In genomic region chr4:48548393-48549045, GRCm38 (mm10) we compare ENCODE assay signal across 11 mouse cellular contexts. TPM values are rescaled to one million over a fixed set of nuclear protein-coding genes. Genes with fewer than 3 reads are reported as not detected.
DNase-seq lines count a peak whose midpoint lies in the region; ATAC-seq and TF ChIP-seq lines count a peak whose summit lies in the region.
"Had no signal": no experiment of that assay in that cellular context is flagged by ENCODE, and none has a peak within 500 bp of the region (broad histone marks: within the 10 kb centered on the region; RNA-seq: fewer than 3 reads in every experiment).

No protein-coding gene starts in this region.

- H3K27me3 ChIP-seq in forebrain, embryonic 13.5 days = no peaks in the 10 kb centered on the region
- H3K27me3 ChIP-seq in forebrain, embryonic 12.5 days = no peaks in the 10 kb centered on the region
- no peaks in the 10 kb centered on the region for H3K27me3 ChIP-seq in forebrain, embryonic 15.5 days
- no peaks in the 10 kb centered on the region for H3K27me3 ChIP-seq in limb, embryonic 14.5 days (ENCODE audit: control insufficient read depth, insufficient read depth, low read length)
- H3K27me3 ChIP-seq: heart, embryonic 15.5 days; stomach, embryonic 15.5 days had no signal

- H3K4me1 ChIP-seq in forebrain, embryonic 13.5 days = peaks cover 63% of the 10 kb centered on the region
- peaks cover 62% of the 10 kb centered on the region for H3K4me1 ChIP-seq in forebrain, embryonic 12.5 days
- H3K4me1 ChIP-seq in forebrain, embryonic 15.5 days = peaks cover 60% of the 10 kb centered on the region
- peaks cover 18% of the 10 kb centered on the region for H3K4me1 ChIP-seq in limb, embryonic 14.5 days (ENCODE audit: control insufficient read depth, insufficient read depth, low read length)

- peaks cover 22% of the 10 kb centered on the region for H3K36me3 ChIP-seq in forebrain, embryonic 13.5 days (ENCODE audit: poor library complexity, severe bottlenecking)
- H3K36me3 ChIP-seq in forebrain, embryonic 12.5 days (replicated peaks) = peaks cover 16% of the 10 kb centered on the region
- H3K36me3 ChIP-seq in forebrain, embryonic 15.5 days = peaks cover 14% of the 10 kb centered on the region
- H3K36me3 ChIP-seq in limb, embryonic 14.5 days (ENCODE audit: control insufficient read depth, insufficient read depth, low read length) = peaks cover 14% of the 10 kb centered on the region

- WGBS in forebrain, embryonic 13.5 days = 55% methylated on average over 6 of the region's 6 CpGs
- WGBS in forebrain, embryonic 12.5 days = 49% methylated on average over 6 of the region's 6 CpGs
- WGBS in forebrain, embryonic 15.5 days = 45% methylated on average over 6 of the region's 6 CpGs
- WGBS in limb, embryonic 14.5 days = 16% methylated on average over 6 of the region's 6 CpGs

- H3K4me3 ChIP-seq in forebrain, embryonic 13.5 days = no peak overlapping the region
- H3K4me3 ChIP-seq in forebrain, embryonic 12.5 days (replicated peaks) = no peak overlapping the region
- no peak overlapping the region for H3K4me3 ChIP-seq in forebrain, embryonic 15.5 days
- H3K4me3 ChIP-seq in limb, embryonic 14.5 days (replicated peaks; ENCODE audit: low read length) = no peak overlapping the region
- H3K4me3 ChIP-seq: heart, embryonic 15.5 days; stomach, embryonic 15.5 days had no signal

- H3K4me2 ChIP-seq in forebrain, embryonic 13.5 days = no peak overlapping the region; the same call in 1 of the 2 replicates
- no peak overlapping the region for H3K4me2 ChIP-seq in forebrain, embryonic 12.5 days
- no peak overlapping the region for H3K4me2 ChIP-seq in forebrain, embryonic 15.5 days (replicated peaks)
- H3K4me2 ChIP-seq in limb, embryonic 14.5 days (replicated peaks; ENCODE audit: low read depth, low read length, severe bottlenecking) = 0 out of 2 replicates have a peak overlapping the region, but pooled peaks have one; percentile 2
- H3K4me2 ChIP-seq: heart, embryonic 15.5 days; stomach, embryonic 15.5 days had no signal

- peak overlapping the region; percentile 5; the same call in 1 of the 2 replicates for H3K9ac ChIP-seq in forebrain, embryonic 13.5 days
- no peak overlapping the region for H3K9ac ChIP-seq in forebrain, embryonic 12.5 days
- no peak overlapping the region for H3K9ac ChIP-seq in forebrain, embryonic 15.5 days (replicated peaks)
- no peak overlapping the region for H3K9ac ChIP-seq in limb, embryonic 14.5 days (ENCODE audit: low read depth, low read length, severe bottlenecking)
- H3K9ac ChIP-seq: heart, embryonic 15.5 days; stomach, embryonic 15.5 days had no signal

- ATAC-seq in forebrain, embryonic 13.5 days = peak; percentile 35; the same call in 1 of the 2 replicates
- no peak for ATAC-seq in forebrain, embryonic 12.5 days (ENCODE audit: low FRiP score)
- peak; percentile 31; the same call in 1 of the 2 replicates for ATAC-seq in forebrain, embryonic 15.5 days (replicated peaks)
- peak; percentile 23; the same call in 1 of the 2 replicates for ATAC-seq in limb, embryonic 14.5 days (ENCODE audit: low FRiP score, low read depth)
- ATAC-seq in activated CD4-positive, CD25-positive, alpha-beta regulatory T cell, adult 4 months = no peak

- H3K27ac ChIP-seq in forebrain, embryonic 13.5 days = peak overlapping the region; percentile 57; the same call in 1 of the 2 replicates
- H3K27ac ChIP-seq in forebrain, embryonic 12.5 days = no peak overlapping the region
- H3K27ac ChIP-seq in forebrain, embryonic 15.5 days (replicated peaks) = peak overlapping the region; percentile 27; the same call in 1 of the 2 replicates
- H3K27ac ChIP-seq in limb, embryonic 14.5 days (replicated peaks; ENCODE audit: low read depth, low read length) = no peak overlapping the region
- H3K27ac ChIP-seq: heart, embryonic 15.5 days; macrophage; stomach, embryonic 15.5 days had no signal

- no peaks in the 10 kb centered on the region for H3K9me3 ChIP-seq in forebrain, embryonic 13.5 days (replicated peaks)
- H3K9me3 ChIP-seq in forebrain, embryonic 12.5 days = no peaks in the 10 kb centered on the region
- no peaks in the 10 kb centered on the region for H3K9me3 ChIP-seq in forebrain, embryonic 15.5 days
- no peaks in the 10 kb centered on the region for H3K9me3 ChIP-seq in limb, embryonic 14.5 days (ENCODE audit: control insufficient read depth, low read length)
- H3K9me3 ChIP-seq: heart, embryonic 15.5 days; stomach, embryonic 15.5 days had no signal

- no peak for TF ChIP-seq POLR2A in limb, embryonic 14.5 days (IDR thresholded peaks at IDR 0.05; ENCODE audit: borderline replicate concordance, extremely low read depth, insufficient read depth, insufficient read length)

- DNase-seq in cerebellum, adult 9-11 months = peak; percentile 52
- peak; percentile 51 for DNase-seq in limb, embryonic 14.5 days (ENCODE audit: low spot score)
- no peak for DNase-seq in gastrocnemius, postnatal 25 days
- no peak for DNase-seq in layer of hippocampus, adult 9-11 months

RNA-seq across cellular contexts. Expression of gene Msantd3, which starts 8.8 kb away (rescaled TPM):
- 50.2 and 52.2 TPM in 2 replicates for polyA plus RNA-seq in forebrain, embryonic 13.5 days (2015; fragmentation: Nextera tagmentation; extraction: Ambion mirVana)
- polyA plus RNA-seq in forebrain, embryonic 12.5 days (2016; fragmentation: Nextera tagmentation; extraction: Ambion mirVana) = 58.2 and 62.0 TPM in 2 replicates
- polyA plus RNA-seq in forebrain, embryonic 15.5 days (2015; fragmentation: Nextera tagmentation; extraction: Ambion mirVana) = 43.9 and 45.2 TPM in 2 replicates
- 24.7 and 35.6 TPM in 2 replicates for polyA plus RNA-seq in limb, embryonic 14.5 days (2012; rRNA removed)
- polyA plus RNA-seq in limb, embryonic 14.5 days (2014; fragmentation: Nextera tagmentation; extraction: Ambion mirVana) = 25.4 and 26.2 TPM in 2 replicates
- polyA plus RNA-seq in activated CD4-positive, CD25-positive, alpha-beta regulatory T cell, adult 4 months (2017; shearing (Covaris generic)) = not detected
- total RNA-seq in gastrocnemius, postnatal 25 days (2021) = 10 to 100 TPM; 18.1 to 22.1 TPM

RNA-seq across cellular contexts. Expression of gene Tmeff1, which starts 36.5 kb away (rescaled TPM):
- 76.9 and 117 TPM in 2 replicates for polyA plus RNA-seq in forebrain, embryonic 13.5 days (2015; fragmentation: Nextera tagmentation; extraction: Ambion mirVana)
- 165 and 166 TPM in 2 replicates for polyA plus RNA-seq in forebrain, embryonic 12.5 days (2016; fragmentation: Nextera tagmentation; extraction: Ambion mirVana)
- 228 and 241 TPM in 2 replicates for polyA plus RNA-seq in forebrain, embryonic 15.5 days (2015; fragmentation: Nextera tagmentation; extraction: Ambion mirVana)
- polyA plus RNA-seq in limb, embryonic 14.5 days (2012; rRNA removed) = 65.3 and 71.7 TPM in 2 replicates
- polyA plus RNA-seq in limb, embryonic 14.5 days (2014; fragmentation: Nextera tagmentation; extraction: Ambion mirVana) = 55.4 and 72.7 TPM in 2 replicates
- polyA plus RNA-seq in activated CD4-positive, CD25-positive, alpha-beta regulatory T cell, adult 4 months (2017; shearing (Covaris generic)) = not detected
- total RNA-seq in gastrocnemius, postnatal 25 days (2021) = 1 to 10 TPM in 1 of 2 experiments, under 1 TPM in 1; 0.20 to 2.3 TPM
- polyA plus RNA-seq: macrophage had no signal

Comparison
In these comparisons a context has a peak if more than half of its experiments do, and no peak if none do; other contexts are left out.
1. ATAC-seq: peak in forebrain, embryonic 13.5 days (single experiment), forebrain, embryonic 15.5 days (single experiment) and limb, embryonic 14.5 days (single experiment); none in forebrain, embryonic 12.5 days (single experiment) and activated CD4-positive, CD25-positive, alpha-beta regulatory T cell, adult 4 months (single experiment).
2. H3K27ac ChIP-seq: peak in forebrain, embryonic 13.5 days (single experiment) and forebrain, embryonic 15.5 days (single experiment); none in forebrain, embryonic 12.5 days (single experiment) and limb, embryonic 14.5 days (single experiment).
3. DNase-seq: peak in cerebellum, adult 9-11 months (single experiment) and limb, embryonic 14.5 days (single experiment); none in gastrocnemius, postnatal 25 days (single experiment) and layer of hippocampus, adult 9-11 months (single experiment).
4. RNA of gene Msantd3, which starts 8.8 kb away (polyA plus RNA-seq): 58.2 to 62.0 TPM in forebrain, embryonic 12.5 days, 50.2 to 52.2 TPM in forebrain, embryonic 13.5 days, 43.9 to 45.2 TPM in forebrain, embryonic 15.5 days and 24.7 to 35.6 TPM in limb, embryonic 14.5 days; not detected in activated CD4-positive, CD25-positive, alpha-beta regulatory T cell, adult 4 months; every median in the first group is over 10 times any median in the second.
5. RNA of gene Tmeff1, which starts 36.5 kb away (polyA plus RNA-seq): 228 to 241 TPM in forebrain, embryonic 15.5 days, 165 to 166 TPM in forebrain, embryonic 12.5 days, 76.9 to 117 TPM in forebrain, embryonic 13.5 days and 55.4 to 72.7 TPM in limb, embryonic 14.5 days; not detected in activated CD4-positive, CD25-positive, alpha-beta regulatory T cell, adult 4 months; every median in the first group is over 10 times any median in the second.